ENCODE assay signal across 11 mouse cellular contexts in the genomic region with DNA sequence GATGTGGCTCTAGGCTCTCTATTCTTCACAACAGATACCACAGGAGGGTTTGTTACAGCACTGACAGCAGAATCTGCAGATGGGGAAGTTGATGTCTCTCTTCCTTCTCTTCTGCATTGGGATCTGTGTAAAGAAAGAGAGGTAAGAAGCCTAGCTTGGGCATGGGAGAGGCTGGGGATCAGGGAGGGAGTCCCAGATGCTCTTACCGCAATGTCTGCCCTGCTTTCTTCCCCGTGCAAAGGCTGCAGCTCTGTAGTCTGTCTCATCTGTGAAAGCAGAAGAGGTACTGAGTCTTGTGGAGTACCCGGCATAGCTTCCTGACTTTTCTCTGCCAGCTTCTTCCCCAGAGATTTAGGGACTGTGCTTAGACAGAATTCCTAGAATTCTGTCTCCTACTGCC. TPM values are rescaled to one million over a fixed set of nuclear protein-coding genes. Genes with fewer than 3 reads are reported as not detected.
"Had no signal": no experiment of that assay in that cellular context is flagged by ENCODE, and none has a peak within 500 bp of the region (broad histone marks: within the 10 kb centered on the region; RNA-seq: fewer than 3 reads in every experiment).

No protein-coding gene starts in this region.

RNA-seq across cellular contexts. Expression of a gene that starts 2.0 kb away (rescaled TPM):
- total RNA-seq: forebrain, postnatal 0 days; gastrocnemius, adult 18-20 months; gastrocnemius, adult 2 months; gastrocnemius, adult 8-10 months; gastrocnemius, postnatal 10 days; gastrocnemius, postnatal 14 days; gastrocnemius, postnatal 25 days; gastrocnemius, postnatal 36 days; gastrocnemius, postnatal 4 days had no signal

RNA-seq across cellular contexts. Expression of a gene that starts 7.8 kb away (rescaled TPM):
- total RNA-seq: heart, adult 2 months; heart, adult 8-10 months had no signal

RNA-seq across cellular contexts. Expression of a gene that starts 21.3 kb away (rescaled TPM):
- total RNA-seq: forebrain, postnatal 0 days; gastrocnemius, adult 2 months; gastrocnemius, postnatal 10 days; gastrocnemius, postnatal 14 days; gastrocnemius, postnatal 25 days; gastrocnemius, postnatal 36 days had no signal

RNA-seq across cellular contexts. Expression of a gene that starts 42.3 kb away (rescaled TPM):
- total RNA-seq: forebrain, postnatal 0 days; gastrocnemius, adult 18-20 months; gastrocnemius, adult 8-10 months; gastrocnemius, postnatal 36 days had no signal
